Mouse (Mus musculus) bone marrow macrophage, adult 2 months (primary cell): ENCODE results near the gene Pacsin3.

Experiments used
- CTCF ChIP-seq: IDR thresholded peaks from 2 replicates; pipeline ENCODE4 v1.5.1; 2012; ENCODE audit warnings: low read depth, mild to moderate bottlenecking, low read length, moderate library complexity
- POLR2A ChIP-seq: IDR thresholded peaks from 2 replicates; pipeline ENCODE4 v1.6.1; 2012; ENCODE audit warnings: mild to moderate bottlenecking, low read depth, low read length, borderline replicate concordance

GRCm38 (mm10) chr2:91257126-91257980 is 1.6 kb downstream of the Pacsin3 start:
- TF ChIP-seq CTCF (no peak), POLR2A (no peak)
